Mouse (Mus musculus) 3T3-L1 (cell line): ENCODE measurements at regions not wholly inside any gene's neighbourhood (a gene's known extent, or its start where the extent isn't known, plus 50 kb on each side); places are given as distances from the start of the nearest gene placed in this dataset.
A peak's percentile ranks its signal among the peaks of the same experiment; 100 is the strongest.

Experiments
- DNase-seq: peaks from one replicate; pipeline ENCODE4 v3.0.0-alpha.2; 2015; ENCODE audit warnings: low read depth, low spot score

DNA sequence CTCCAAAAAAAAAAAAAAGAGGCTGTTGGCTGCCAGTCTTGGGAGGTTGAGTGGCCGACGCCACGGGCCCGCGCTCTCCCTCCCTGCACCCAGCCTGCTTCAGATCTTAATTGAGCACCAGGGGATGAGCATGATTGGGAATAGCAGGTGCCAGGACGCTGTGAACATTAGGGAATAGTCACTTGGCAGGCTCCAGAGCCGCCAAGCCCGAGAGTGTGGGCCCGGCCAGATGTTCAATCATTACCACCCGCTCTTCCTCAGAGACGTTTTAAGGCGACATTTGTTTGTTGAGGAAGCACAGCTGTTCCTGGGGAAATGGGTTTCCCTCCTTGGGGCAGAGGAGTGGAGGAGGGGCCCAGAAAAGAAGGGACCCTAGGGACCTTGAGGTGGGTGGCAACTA lies 94.0 kb upstream of the Smad3 start:
- no peak for DNase-seq

DNA sequence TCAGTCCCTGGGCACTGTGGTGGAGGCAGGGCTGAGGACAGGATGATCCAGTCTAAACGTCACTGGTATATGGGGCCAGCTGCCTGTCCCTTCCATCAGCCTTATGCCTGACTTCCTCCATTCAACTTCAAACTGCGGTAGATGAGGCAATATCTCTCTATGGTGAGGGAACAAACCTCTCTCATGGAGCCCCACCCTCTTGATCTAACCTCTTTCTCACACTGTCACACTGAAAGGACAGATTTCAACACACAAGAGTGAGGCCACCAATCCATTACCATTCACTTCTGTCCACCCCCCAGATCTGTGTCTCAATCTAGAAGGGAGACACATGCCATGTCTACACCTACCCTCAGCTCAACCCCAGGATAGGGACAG lies 92.5 kb upstream of the Smad3 start:
- DNase-seq, result no peak

GRCm38 (mm10) chr9:63849564-63850315 lies 91.9 kb upstream of the Smad3 start:
- DNase-seq, result peak; percentile 25

DNA sequence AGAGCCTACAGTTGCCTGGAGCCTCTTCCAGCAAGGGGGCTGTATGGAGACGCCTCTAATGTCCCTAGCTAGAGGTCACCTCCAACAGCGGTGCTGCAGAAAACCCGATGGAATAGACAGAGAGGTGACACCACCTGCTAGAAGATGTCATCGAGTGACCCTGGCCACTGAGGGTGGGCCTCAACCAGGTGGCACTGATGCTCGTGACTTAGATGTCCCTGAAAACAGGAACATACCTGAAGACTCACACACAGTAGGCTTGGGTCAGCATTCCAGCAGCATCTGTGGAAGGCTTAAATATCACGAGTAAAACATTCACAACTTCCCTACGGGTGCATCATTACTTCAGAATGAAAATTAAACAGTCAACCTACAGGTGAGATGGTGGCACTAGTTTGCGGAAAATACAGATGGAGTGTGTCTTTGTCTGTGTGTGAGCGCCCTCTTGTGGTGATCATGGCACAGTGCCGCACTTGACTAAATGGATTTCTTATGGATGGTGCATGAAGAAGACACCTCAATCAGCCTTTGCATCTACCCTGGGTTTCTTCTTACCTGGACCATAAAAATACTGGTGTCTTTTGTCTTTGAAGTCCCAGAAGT lies 86.2 kb upstream of the Smad3 start:
- DNase-seq, result peak; percentile 87

GRCm38 (mm10) chr9:63843431-63843830 lies 85.6 kb upstream of the Smad3 start:
- no peak for DNase-seq

GRCm38 (mm10) chr9:63841102-63841501 lies 83.3 kb upstream of the Smad3 start:
- DNase-seq, result no peak

DNA sequence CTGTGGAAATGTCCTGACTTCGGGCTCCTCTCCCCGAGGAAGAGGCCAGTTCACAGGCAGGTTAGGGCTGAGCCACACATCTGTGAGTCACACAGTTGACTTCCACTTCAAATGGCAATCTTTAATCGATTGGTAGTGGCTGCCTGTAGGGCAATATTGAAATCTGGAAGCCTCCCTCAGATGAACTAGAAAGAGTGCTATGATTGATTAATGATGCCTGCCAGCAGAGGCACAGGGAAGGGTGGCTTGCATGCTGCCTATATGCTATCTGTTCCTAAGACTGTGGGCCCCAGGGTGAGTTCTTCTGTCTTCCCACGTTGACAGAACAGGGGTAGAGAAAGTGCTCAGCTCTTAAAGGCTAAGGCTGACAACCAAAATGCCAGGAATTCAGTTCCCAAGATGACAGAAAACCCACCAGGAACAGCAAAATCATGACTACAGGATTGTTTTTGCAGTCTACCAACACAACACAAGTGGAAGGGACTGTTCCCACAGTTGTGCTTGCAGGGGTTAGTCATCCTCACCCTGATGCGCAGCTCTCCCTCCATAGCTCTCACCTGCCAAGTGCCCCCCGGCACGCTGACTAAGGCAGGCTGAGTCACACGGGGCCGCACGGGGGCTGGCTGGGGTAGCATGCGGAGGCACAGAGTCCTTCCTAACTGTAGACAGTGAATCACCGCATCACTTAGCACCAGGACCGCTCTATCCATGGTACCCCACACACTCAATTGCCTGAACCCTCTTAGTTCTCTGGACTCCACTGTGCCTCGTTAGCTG lies 81.4 kb upstream of the Smad3 start:
- DNase-seq, result peak; percentile 86

DNA sequence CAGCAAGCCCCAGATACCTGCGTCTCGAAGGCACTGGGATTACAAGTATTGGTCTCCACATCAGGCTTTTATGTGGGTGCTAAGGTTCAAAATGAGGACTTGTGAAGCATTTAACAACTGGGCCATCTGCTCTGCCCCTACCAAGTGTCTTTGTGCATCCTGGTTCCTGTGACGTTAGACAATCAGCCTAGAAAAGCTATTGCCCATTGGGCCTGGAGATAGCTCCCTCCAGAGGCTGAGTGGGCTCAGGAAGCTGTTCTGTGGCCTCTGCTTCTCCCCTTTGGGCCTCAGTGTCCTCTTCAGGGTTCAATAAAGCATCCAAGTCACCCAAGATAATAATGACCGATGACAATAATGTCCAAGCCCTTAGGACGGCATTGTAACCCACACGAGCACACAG lies 79.8 kb upstream of the Smad3 start:
- no peak for DNase-seq

DNA sequence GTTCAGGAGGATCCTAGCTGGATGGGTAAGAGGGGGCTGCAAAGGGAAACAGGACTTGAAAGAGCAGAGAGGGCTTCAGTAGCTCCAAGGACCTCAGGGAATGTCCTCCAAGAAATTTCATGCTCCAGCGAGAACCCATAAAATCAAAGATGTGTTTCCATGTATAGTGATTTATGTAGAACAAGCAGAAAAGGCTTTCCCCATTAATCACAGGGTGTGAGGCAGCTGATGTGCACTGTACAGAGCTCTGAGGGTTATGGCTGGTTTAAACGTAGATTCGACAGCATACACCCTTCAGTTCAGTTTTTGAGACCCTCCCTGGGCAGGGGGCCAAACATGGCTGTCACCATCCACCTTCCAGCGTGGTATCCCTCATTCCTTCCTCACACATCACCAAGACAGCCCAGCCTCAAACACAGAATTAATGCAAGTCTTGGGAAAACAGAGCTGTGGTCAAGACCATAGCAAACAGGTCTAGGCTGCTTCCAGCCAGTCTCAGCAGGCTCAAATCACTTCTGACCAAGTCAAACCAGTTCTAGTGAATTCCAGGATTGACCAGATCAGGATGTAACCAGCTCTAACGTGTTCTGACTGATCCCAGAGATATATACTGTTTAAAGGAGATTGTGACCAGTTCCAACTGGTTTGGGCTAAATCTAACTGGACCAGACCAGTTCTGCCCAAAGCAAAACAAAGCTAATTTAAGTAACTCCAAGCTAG lies 78.9 kb upstream of the Smad3 start:
- no peak for DNase-seq

DNA sequence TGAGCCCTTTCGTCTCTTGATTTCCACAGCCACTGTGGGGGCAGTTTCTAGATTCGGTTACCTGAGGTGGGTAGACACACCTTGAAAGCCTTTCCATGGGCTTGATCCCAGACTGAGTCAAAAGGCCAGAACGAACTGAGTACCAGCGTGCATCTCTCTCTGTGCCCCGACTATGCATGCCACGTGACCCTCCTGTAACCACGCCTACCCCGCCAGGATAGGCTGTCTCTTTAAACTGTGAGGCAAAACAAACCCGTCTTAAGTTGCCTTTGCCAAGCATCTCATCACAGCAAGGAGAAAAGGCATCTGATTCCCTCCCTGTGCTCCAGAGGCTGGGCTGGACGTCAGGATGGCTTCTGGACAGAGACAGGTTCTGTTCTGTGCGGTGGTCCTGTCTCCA lies 78.2 kb upstream of the Smad3 start:
- no peak for DNase-seq

GRCm38 (mm10) chr9:63834416-63834815 lies 76.6 kb upstream of the Smad3 start:
- no peak for DNase-seq

DNA sequence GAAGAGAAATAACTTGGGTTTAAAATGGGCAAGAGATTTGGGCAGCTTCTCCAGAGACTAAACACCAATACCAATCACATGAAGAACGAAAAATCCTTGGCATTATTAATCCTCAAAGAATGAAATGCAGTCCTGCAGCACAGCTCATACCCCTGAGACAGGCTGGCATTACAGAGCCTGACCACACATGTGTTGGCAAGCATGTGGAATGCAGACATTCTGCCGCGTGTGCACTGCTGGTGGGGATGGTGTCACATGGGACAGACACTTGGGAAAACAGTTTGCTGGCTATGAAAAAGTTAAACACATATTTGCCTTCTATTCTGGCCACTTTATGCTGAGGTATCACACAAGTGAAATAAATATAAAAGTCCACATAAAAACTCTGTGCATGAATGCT lies 60.4 kb upstream of the Smad3 start:
- peak; percentile 75 for DNase-seq

DNA sequence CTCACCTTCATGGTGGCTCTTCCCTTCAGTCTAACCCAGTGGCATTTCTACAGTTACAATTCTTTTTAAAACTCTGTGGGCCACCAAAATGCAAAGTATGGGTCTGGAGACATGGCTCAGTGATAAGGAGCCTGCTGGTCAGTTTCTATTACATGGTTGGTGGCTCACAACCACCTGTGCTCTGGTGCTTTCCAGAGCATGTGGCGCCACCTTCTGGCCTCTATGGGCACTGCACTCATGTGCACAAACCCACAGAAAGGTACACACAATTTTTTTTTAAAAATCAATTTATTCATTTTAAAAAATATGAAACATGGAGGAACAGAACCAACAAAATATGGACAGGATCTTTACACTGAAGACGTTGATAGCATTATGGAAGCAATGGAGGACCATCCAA lies 58.7 kb upstream of the Smad3 start:
- no peak for DNase-seq

GRCm38 (mm10) chr9:63809901-63810587 lies 52.2 kb upstream of the Smad3 start:
- peak; percentile 68 for DNase-seq
